Mouse (Mus musculus): Measurements from ENCODE around the gene Usp43.

Gene Usp43

DNA sequence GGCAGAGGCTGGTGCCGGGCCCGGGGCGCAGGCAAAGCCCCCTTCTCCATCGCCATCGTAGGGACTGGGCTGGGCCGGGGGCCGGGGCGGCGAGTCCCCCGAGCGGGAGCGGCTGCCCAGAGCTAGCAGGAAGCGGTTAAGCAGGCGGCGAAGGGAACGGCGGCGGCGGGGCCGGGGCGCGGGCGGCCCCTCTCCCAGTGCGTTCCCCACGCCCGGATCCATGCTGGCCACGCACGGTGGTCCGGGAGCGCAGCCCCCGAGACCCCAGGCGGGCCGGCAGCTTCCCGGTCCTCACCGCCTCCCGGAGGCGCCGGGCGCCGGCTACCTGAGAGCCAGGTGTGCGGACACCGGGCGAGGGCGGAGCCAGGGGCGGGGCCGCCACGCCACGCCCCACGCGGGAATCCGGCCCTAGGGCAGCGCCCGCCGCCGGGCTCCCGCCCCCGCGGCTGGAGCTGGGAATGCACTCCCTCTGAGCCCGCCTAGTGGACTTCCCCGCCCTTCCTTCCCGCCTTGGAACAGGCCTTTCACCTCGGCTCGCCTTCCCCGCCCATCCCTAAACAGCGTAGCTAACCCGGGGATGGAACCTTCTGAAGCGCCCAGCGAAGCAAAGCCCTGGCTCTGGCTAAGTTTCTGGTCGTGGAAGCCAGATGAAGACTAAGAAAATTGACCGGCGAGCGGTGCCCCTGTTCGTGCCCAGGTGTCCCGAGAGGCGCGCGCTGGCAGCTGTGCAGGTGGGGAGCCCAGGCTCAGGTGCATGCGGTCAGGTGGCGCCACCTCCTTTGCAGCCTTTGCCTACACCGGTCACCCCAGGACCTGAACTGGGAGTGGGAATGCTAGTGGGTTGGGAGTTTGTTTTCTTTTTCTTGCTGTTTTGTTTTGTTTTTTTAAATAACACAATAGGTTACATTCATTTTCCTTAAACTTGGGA lies at the start of gene Usp43:
Gene Usp43 (minus strand): TSS at position 327 of the 928 bp plus-strand sequence.
- peak; percentile 3 for DNase-seq (ENCODE audit: low read depth, low spot score)

DNA sequence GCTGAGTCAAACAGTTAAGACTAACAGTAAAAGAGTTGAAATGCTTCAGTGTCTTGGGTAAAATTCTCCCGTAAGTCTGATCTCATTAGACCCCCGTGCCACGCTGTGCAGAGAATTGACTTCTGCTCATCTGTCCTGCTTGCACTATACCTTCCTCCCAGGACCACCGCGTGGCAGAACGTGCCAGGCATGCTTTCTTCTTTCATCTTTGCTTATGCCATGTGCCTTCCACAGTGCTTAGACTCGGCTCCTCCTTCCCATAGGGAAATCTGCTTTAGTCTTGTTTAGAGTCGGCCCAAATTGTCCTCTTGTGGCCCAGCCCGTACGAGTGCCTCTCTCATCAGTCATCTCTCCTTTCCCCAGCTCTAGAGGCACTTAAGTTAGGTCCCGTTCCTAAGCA lies 45.9 kb upstream of the Usp43 start:
- DNase-seq (ENCODE audit: low read depth, low spot score): no peak

DNA sequence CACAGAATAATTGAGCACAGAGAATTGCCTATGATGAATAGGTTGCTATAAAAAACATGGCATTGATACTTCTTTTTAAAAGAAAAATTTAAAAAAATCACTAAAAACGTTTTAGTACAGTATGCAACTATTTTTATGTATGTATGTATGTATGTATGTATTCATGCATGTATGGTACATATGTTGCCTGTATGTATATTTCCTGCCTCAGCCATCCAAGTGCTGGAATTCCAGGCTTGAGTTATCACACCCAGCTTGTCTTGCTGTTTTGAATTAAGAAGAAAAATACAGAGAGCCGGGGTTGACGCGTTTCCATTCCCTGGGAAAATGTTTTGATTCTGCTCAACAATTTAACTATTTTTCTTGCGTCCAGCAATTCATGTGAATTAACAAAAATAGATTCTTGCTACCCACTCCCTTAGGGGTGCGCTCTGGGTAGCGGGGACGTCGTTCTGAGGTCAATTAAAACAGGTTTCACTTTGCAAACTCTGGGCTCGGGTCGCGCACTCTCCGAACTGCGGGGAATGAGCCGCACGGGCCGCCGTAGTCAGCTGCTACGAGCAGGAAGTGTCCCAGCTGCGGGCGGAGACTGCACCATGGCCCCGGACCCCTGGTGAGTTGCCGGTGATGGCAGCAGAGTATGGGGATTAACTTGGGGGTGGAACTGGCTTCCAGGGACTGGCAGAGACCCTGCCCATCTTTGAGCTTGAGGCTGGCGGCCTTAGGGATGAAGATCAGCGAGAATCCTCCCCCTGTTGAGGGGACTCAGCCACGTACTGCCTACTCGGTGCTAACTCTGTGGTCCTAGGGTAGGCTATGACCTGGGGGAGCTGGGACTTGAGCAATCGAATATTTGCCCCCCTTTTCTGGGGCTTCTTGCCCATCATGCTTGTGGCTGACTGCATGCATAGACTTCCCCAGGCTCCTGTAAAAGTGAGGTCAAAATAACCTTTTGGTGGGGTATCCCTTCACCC lies 44.2 kb upstream of the Usp43 start, which contains the start of gene Stx8:
Gene Stx8 (plus strand): TSS at position 289 of the 974 bp plus-strand sequence.
- peak; percentile 92 for DNase-seq (ENCODE audit: low read depth, low spot score)

DNA sequence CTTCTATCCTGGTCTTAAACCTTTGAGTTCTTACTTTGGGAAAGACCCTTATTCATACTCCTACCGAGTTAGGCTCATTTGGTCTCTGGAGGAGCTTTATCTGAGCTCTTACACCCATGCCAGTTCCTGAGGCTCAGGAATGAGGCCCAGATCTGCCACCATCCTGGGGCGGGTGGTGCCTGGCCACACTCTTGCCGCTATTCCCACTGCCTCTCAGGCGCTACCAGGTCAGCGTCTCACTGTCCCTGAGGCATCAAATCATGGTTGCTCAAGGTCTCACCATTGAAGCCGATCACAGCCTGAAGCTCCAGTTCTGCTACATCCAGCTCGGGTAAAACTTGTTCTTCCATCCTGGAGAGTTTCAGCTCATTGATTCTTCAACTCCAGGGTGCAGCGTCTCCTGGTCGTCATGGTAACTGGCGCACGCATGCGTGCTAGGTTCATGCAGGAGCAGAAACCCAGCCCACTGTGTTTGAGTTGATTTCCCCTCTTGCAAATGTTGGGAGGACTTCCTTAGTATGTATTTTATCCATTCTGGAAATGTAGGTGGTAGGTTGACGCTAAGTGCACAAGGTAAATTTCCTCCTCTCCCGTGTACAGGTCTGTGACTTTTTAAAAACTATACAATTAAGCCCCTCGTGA lies 43.4 kb upstream of the Usp43 start, which contains the start of gene Cfap52:
Gene Cfap52 (minus strand): TSS at position 410 of the 642 bp plus-strand sequence.
- peak; percentile 84 for DNase-seq (ENCODE audit: low read depth, low spot score)

DNA sequence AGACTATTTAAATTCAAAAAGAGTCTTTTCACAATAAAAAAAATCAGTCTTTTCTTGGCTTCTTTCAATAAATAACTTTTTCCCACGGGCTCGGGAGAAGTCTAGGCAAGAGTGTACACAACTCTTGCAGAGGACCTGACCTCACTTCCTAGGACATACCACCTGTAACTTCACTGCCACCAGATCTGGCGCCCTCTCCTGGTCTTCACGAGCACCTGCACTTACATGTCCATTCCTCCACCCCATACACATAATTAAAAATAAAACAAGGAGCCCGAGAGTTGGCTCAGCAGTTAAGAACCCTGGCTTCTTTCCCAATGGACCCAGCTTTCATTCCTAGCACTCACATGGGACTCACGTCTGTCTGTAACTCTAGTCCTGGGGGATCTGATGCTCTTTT lies 42.2 kb upstream of the Usp43 start:
- peak; percentile 38 for DNase-seq (ENCODE audit: low read depth, low spot score)

DNA sequence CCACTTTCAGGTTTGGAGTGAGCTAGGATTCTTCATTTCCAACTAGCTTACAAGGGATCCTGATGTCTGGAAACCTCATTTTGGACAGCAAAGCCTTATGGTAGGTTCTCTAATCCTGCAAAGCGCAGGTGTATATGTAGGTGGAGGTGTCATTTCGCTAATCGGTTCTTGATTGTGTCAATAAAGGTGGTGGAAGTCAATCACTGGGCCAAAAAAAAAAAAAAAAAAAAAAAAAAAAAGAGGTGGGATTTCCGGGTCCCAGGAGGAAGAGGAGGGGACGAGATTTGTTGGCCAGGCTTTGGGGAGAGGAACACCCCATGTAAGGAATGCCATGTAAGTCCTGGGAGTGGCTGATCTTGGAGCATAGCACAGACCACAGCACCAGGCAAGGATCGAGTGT lies 32.5 kb upstream of the Usp43 start:
- DNase-seq (ENCODE audit: low read depth, low spot score): no peak

DNA sequence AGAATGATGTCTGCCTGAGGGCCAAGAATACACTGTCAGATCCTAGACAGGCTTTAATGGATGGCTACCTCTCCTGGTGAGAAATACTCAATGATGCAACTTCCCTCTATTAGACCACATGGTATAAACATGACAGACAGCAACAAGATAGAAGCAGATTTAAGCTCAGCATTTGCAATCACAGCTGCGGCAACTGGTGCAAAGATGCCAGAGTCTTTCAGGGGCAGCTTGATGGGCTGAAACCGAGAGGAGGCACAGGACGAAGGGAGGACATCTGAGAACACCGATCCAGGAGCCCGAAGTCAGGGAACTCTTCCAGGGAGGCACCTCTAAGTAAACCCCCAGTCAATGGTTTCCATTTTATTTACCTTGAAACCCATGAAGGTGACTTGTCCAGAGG lies 31.7 kb upstream of the Usp43 start:
- DNase-seq (ENCODE audit: low read depth, low spot score): no peak

DNA sequence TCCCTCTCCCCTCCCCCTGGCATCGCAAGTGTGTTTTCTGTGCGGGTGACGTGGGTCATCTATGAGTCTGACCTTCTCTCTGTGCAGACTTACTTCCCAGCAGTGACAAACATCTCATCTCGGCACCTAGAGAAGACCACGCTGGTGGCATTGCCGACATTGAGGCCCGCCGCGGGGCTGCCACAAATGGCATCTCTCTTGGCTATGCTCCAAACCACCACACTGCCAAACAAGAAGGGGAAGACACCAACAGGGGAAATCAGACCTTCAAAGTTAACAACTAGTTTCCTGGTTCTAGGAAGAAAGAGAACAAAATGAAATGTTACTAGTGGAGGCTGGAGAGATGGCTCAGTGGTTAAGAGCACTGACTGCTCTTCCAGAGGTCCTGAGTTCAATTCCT lies 27.5 kb upstream of the Usp43 start:
- peak; percentile 34 for DNase-seq (ENCODE audit: low read depth, low spot score)

DNA sequence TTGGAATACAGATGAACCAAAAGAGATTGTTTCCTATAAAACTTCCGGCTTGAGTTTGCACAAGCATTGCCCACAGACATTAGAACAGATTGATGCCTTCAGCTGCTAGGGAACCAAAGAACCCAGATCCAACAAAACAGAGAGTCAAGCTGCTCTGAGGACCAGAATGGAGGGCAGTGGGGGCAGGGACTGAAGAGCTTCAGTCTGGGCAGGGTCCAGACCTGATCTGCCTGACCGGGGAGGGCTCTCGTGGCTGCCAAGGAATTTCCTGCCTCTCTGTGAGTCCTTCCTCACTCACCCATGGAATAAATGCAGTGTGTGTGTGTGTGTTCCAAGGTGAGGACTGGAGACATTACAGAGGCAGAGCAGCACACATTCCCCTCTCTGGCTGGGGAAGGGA lies 26.3 kb upstream of the Usp43 start:
- no peak for DNase-seq (ENCODE audit: low read depth, low spot score)

DNA sequence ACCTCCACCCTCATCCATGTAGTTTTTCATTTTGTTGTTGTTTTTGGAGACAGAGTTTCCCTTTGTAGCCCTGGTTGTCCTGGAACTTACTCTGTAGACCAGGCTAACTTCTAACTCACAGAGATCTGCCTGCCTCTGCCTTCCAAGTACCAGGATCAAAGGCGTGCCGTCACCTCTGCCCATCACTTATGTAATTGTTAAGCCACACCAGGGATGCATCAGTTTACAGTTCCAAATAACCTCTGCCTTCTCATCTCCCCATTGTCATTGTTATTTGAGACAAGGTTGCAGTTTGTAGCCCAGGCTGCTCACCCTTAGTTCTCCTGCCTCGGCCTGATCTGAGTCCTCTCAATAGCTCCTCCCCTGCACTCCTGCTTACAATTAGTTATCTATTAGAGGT lies 10.2 kb upstream of the Usp43 start:
- no peak for DNase-seq (ENCODE audit: low read depth, low spot score)

DNA sequence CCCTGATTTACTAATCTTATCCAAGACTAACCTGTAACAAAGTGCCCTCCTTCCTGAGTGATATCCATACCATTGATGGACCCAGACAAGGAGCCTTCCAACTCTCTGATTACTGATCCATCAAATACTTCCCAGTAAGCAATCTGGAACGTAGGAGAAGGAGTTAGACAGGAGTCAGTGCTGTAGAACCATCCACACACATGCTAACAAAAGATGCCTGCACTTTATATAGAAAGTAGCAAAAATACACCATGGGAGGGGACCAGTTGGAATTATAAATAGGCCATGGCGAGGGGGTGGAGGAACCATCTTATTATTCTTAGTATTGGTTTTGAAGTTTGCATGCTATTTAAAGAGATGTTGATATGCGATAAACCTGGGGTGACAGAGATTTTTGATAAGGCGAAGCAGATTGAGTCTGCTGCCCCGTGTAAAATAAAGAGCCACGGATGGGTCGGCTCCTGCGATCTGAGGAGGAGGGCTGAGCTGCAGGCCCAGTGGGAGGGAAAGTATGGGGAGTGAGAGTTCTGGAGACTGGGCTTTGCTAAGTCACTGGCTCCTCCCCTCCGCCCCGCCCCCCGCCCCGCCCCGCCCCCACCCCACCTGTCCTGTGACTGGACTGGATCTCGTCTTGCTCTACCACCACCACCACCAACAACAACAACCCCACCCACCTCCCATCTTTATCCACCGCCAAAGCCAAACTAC lies 4.5 kb upstream of the Usp43 start:
- no peak for DNase-seq (ENCODE audit: low read depth, low spot score)

DNA sequence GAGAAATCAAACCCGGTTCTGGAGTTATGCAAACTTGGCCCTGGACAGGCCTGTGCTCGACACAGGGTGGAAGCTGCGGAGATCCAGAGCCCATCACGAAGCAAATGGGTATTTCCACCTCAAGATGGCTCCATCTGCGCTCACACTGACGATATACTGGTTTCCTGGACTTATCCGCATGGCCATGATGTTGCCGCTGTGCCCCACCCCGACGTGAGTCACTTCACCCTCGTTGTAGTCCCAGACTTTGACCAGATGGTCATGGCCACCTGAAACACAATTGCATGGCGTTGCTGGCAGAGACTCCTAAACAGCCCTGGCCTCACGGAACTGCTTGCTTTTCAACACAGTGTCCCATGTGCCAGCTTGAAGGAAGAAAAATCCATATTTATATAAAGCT lies 3.0 kb upstream of the Usp43 start:
- no peak for DNase-seq (ENCODE audit: low read depth, low spot score)

DNA sequence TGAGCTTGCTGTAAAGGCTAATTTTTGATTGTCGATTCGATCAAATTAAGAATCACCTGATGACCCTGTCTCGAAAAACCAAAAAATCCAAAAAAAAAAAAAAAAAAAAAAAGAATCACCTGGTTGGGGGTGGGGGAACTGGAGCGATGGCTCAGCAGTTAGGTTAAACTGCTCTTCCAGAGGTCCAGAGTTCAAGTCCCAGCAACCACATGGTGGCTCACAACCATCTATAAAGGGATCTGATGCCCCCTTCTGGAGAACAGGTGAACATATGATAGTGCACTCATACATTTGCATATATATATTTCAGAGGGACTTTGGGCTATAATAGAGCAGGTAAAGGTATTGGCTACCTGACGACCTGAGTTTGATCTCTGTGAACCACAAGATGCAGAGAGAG lies 1.8 kb upstream of the Usp43 start:
- no peak for DNase-seq (ENCODE audit: low read depth, low spot score)

DNA sequence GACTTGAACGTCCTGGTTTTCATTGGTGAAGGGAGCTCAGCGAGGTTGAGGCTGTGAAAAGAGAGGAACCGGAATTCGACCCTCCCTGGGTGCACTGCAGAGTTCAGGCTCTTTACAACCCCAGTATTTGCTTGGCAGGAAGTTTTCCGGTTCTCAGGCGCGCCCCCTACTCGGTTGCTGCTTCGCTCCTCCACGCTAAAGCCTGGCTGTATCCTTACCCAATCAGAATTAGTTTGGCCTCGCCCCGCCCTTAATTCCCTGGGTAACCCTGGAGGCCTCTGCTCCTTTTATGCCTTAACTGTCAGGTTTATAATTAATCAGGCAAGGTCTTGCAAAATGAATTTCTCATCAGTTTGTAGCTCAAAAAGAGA lies 787 bp upstream of the Usp43 start:
- DNase-seq (ENCODE audit: low read depth, low spot score): peak; percentile 21

DNA sequence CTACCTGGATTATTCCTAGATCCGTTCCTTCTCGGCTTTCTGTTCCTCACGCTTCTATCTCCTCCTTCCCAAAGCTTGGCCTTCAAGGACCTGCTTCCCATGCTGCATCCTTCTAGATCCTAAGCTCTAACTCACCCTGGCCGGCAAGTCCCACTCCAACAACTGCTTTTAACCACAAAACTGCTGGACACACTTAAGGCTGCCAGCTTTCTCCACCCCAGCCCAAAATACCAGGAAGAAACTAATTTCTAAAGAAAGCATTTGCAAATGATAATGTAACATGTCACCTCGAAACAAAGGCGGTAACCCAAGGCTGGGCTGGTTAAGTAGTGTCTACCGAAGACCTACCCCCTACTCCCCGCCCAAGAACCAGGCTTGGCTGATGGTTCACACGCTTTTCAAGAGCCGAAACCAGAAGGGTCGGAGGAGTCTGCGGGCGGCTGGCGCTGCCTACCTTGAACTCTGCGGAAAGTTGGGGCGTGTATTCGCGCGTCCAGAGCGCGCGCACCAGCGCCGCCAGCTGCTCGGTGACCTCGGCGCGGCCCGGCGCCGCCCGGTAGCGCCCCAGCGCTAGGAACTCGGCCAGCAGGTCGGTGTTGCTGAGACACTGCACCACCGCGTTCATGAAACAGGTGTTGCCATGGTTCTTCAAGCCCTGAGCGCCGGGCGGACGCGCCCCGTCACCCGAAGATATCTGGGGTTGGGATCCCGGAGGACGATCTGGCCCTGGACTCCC lies 694 bp downstream of the Usp43 start:
- DNase-seq (ENCODE audit: low read depth, low spot score): peak; percentile 3

DNA sequence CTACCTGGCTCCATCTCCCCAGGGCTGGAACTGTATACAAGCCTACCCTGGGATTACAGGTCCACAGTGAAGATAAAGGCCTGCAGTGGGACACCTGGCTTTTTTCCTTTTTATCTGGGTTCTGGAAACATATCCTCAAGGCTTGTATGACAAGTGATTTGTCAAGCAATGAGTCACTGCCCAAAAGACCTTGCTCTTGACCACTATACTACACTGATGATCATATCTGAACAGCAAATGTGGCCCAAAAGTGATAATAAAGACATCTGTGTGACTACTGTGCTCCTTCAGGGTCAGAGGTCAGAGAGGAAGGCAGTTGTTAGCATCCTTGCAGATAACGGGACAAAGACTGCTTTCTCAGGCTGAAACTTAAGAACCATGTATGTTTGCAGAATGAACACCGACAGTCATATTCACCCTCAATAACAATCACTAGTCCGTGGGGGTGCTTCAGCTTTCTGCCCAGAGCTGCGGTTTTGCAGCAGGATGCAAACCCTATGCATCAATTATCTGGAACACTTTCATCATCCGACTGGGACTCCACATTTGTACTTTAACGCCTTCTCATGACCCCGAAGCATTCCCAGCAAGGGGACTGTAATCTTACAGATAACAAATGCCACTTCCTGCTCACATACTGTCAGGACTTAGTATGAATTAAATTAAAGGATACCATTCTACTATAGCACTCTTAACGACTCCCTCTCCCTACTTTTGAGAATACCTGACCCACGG lies 1.6 kb downstream of the Usp43 start:
- DNase-seq (ENCODE audit: low read depth, low spot score): no peak

DNA sequence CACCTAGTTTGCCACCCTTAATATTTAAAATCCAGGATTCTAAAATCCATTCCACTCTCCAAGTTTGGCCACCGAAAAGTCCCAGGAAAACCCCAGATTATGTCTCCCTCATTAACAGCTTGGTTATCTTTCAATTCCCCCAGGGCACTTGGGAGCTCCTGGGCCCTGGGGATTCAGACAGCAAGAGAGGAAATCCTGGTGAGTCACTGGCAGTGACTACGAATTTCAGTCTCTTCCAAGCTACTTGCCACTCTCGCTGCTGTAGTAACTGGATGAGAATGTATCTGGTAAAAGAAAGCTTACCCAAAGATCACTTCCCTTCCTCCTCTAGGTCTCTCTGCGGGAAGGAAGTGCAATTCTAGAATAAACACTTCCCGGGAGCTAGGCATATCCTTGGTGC lies 2.4 kb downstream of the Usp43 start:
- no peak for DNase-seq (ENCODE audit: low read depth, low spot score)

DNA sequence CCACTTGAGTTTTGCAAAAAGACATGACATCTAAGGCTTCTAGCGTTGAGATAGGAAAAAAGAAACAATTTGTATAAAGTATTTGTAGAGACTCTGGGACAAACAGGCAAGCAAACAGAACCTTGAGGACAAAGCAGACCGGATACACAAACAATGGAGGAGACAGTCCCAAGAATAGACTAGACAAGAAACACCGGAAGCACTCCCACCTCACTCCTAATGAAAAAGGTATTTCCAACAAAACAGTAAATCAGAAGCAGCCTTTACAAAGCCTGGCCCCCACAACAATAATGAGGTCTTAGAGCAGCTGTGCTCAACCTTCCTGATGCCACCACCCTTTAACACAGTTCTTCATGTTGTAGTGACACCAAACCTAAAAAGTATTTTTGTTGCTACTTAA lies 4.8 kb downstream of the Usp43 start:
- DNase-seq (ENCODE audit: low read depth, low spot score): no peak

DNA sequence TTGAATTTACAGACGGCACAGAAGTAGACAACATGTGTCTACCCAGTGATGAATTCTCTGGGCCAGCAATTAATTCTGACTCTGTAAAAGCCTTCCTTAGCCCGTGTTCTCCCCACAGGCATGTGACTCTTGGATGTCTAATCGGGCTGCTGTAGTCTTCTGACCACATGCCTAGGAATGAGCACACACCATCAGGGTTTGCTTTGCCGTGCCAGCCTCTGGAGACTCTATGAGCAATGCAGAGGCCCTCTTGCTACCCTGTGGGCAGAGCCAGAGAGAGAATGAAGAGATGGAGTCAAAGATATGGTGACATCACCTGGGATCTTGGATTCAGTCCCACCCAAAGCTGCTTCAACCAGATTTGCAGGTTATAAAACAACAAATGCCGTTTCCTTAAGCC lies 10.9 kb downstream of the Usp43 start:
- DNase-seq (ENCODE audit: low read depth, low spot score): no peak

DNA sequence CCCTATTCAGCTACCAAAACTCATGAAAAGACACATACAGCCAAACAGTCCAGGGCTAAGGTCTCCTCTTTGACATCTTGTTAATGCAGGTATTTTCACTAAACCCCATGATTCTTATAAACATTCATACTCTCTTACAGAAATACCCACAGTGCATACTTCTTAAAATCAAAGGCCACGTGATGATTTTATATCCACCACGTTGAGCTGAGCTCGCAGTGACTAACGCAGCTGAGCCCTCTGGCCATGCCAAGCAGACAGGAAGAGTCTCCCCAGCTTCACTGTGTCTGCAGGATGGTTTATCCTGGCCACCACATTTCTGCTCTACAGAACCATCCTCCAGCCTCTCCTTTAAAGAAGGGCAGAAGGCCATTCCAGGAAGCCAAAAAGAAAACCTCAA lies 18.2 kb downstream of the Usp43 start:
- no peak for DNase-seq (ENCODE audit: low read depth, low spot score)

All from CD4-positive helper T cell, adult 2 months (primary cell).